Mouse (Mus musculus): ENCODE data around the gene Itgad.
"Not testable (repeated sequence)": the region's sequence is repeated elsewhere in the genome, so short reads cannot be mapped to it uniquely, and the experiment has no call there.

Itgad gene

GRCm38 (mm10) chr7:128154076-128154475 lies at the start of gene Itgad:
Itgad (plus strand) TSS chr7:128154376.
- DNase-seq (ENCODE audit: low spot score in 2 of 2), result no peak

GRCm38 (mm10) chr7:128105246-128105645 lies 48.9 kb upstream of the Itgad start:
- no peak for DNase-seq (ENCODE audit: low spot score in 2 of 2)

GRCm38 (mm10) chr7:128107462-128107861 lies 46.7 kb upstream of the Itgad start:
- no peak for DNase-seq (ENCODE audit: low spot score in 2 of 2)

- no peak for DNase-seq (ENCODE audit: low spot score in 2 of 2)
Observed at GRCm38 (mm10) chr7:128110314-128110713, 43.9 kb upstream of the Itgad start.

GRCm38 (mm10) chr7:128112131-128112530 lies 42.0 kb upstream of the Itgad start:
- no peak for DNase-seq (ENCODE audit: low spot score in 2 of 2)

GRCm38 (mm10) chr7:128114371-128115105 lies 39.6 kb upstream of the Itgad start:
- DNase-seq (ENCODE audit: low spot score in 2 of 2), result no peak

GRCm38 (mm10) chr7:128115211-128115958 lies 38.8 kb upstream of the Itgad start:
- DNase-seq (ENCODE audit: low spot score in 2 of 2), result no peak

GRCm38 (mm10) chr7:128116396-128116795 lies 37.8 kb upstream of the Itgad start:
- no peak for DNase-seq (ENCODE audit: low spot score in 2 of 2)

GRCm38 (mm10) chr7:128119726-128120490 lies 34.3 kb upstream of the Itgad start:
- DNase-seq (ENCODE audit: low spot score in 2 of 2), result no peak

GRCm38 (mm10) chr7:128128741-128129720 lies 25.1 kb upstream of the Itgad start, which contains the start of gene Itgax:
Itgax (plus strand) TSS chr7:128129547.
- DNase-seq (ENCODE audit: low spot score in 2 of 2), result no peak

GRCm38 (mm10) chr7:128132148-128132547 lies 22.0 kb upstream of the Itgad start:
- no peak for DNase-seq (ENCODE audit: low spot score in 2 of 2)

- no peak for DNase-seq (ENCODE audit: low spot score in 2 of 2)
Observed at GRCm38 (mm10) chr7:128133596-128133995, 20.6 kb upstream of the Itgad start.

GRCm38 (mm10) chr7:128136927-128137326 lies 17.2 kb upstream of the Itgad start:
- no peak for DNase-seq (ENCODE audit: low spot score in 2 of 2)

GRCm38 (mm10) chr7:128139611-128140010 lies 14.6 kb upstream of the Itgad start:
- DNase-seq (ENCODE audit: low spot score in 2 of 2), result no peak

- no peak for DNase-seq (ENCODE audit: low spot score in 2 of 2)
Observed at GRCm38 (mm10) chr7:128150970-128151369, 3.2 kb upstream of the Itgad start.

- no peak for DNase-seq (ENCODE audit: low spot score in 2 of 2)
Observed at GRCm38 (mm10) chr7:128154924-128155323, 748 bp downstream of the Itgad start.

- DNase-seq (ENCODE audit: low spot score in 2 of 2), result not testable (repeated sequence)
Observed at GRCm38 (mm10) chr7:128158688-128159354, 4.6 kb downstream of the Itgad start.

- no peak for DNase-seq (ENCODE audit: low spot score in 2 of 2)
Observed at GRCm38 (mm10) chr7:128164001-128164400, 9.8 kb downstream of the Itgad start.

GRCm38 (mm10) chr7:128166391-128166790 lies 12.2 kb downstream of the Itgad start:
- no peak for DNase-seq (ENCODE audit: low spot score in 2 of 2)

- no peak for DNase-seq (ENCODE audit: low spot score in 2 of 2)
Observed at GRCm38 (mm10) chr7:128169996-128170395, 15.8 kb downstream of the Itgad start.
